Mouse (Mus musculus) left cerebral cortex, postnatal 10 days (tissue): ENCODE data around the gene Ciapin1. TPM values are rescaled to one million over a fixed set of nuclear protein-coding genes. Genes with fewer than 3 reads are reported as not detected.

Source experiments
- DNase-seq, 2 experiments: peaks; one replicate each; pipeline ENCODE4 v3.0.0; 2021 to 2022; ENCODE audit warnings: low spot score in 2 of 2, mixed read lengths in 1 of 2; ENCODE audit errors: extremely low spot score in 1 of 2
- intact Hi-C: fragments of 180-260 bp; cut with DNase I; formaldehyde crosslinking; loops from one replicate; pipeline ENCODE4 v1.15.1; 2025
- total RNA-seq, 2 experiments: library from RNA; stranded (reverse); gene quantifications; 2 replicates each; pipeline ENCODE4 v1.2.3; 2021

Ciapin1 gene
- total RNA-seq, 2 experiments from 2014 or later: 75.8 to 82.3 TPM

DNA sequence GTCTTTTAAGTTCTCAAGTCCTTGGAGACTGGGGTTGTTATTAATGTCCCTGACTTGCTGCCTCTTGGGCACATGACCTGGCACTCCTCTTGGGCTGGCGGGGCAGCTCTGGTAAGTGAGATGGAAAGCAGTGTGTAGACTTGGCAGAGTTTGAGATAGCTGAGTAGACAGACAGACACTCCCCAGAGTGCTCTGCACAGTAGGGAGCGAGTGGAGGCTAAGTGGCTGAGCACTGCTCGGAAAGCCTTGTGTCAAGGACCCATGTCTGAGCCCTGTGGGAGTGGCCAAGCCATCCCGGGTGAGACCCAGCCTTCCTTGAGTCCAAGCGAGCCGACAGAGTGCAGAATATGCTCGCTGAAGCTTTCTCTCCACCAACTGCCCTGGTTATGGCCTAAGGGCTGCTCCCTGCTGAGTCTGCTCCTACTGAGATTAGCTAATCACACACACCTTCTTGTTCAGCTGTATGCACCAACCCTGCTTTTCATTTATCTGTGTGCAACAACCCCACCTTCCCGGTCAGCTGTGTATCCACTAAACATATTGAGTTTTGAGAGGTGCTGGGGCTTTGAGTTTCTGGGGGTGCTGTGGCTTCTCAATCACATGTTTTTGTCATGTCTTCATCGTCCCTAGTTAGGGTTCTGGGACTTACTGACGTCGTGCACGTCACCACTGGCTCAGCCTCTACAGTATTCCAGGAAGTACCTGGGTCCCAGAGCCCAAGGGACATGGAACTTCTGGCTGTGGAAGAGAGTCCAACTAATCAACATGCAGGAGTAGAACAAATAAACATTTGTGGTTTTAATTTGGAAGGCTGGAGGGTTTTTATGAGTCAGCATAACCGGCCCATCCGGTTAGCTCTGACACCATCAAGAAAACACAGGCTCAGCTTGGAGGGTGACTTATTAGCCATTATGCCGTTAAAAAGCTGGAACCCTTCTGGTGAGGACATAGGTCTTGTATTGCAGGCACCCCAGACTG lies 50.3 kb downstream of the Ciapin1 start:
- intact Hi-C loops: no loop called here
- peak in 1 of 2 experiments; percentile 42 for DNase-seq

DNA sequence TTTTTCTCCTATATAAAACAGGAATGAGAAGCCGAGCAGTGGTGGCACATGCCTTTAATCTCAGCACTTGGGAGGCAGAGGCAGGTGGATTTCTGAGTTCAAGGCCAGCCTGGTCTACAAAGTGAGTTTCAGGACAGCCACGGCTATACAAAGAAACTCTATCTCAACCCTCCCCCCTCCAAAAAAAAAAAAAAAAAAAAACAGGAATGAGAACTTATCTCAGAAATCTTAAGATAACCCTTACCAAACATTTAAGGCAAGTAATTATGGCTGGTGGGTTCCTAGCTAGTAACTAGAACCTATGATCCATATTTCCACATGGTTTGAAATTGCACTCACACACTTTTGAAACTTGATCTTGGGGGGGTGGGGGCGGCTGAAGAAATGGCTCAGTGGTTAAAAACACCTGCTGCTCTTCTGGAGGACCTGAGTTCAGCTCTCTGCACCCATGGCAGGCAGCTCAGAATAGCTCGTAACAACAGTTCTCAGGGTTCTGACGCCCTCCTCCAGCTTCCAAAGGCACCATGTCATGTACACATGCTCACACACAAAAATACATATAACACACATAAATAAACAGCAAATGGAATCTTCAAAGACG lies 52.1 kb downstream of the Ciapin1 start:
- no peak for DNase-seq
- intact Hi-C loops: no loop called here

DNA sequence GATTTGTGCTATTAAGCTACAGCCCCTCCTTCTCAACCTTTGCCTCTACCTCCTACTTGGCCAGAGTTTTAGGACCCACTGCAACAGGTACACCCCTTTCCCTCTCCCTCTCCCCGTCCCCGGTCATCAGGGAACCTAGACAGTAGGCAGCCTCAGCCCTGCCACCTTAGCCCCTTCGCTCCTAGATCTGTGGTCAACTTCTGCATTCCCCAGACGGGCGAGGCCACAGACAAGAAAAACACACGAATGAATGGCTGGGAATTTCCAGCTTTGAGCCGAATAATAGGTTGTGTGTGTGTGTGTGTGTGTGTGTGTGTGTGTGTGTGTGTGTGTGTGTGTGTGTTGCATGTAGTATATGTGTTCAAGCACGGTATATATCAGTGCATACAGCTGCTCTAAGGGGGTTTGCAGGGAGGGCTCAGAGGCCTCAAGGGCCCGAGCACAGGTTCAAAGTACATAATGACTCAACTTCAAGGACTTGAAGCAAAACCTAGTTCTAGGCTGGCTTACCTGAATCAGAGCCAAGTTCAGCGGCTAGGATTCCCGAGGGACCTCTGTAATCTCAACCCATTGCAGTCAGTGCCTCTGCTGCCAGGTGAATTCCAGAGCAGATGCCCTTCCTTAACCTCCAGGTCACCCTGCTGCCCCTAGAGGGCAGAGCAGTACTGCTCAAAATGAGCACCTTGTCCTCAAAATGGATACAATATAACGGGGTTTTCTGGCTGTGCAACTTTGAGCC lies 52.7 kb downstream of the Ciapin1 start:
- intact Hi-C loops: no loop called here
- DNase-seq: peak in 1 of 2 experiments; percentile 51

DNA sequence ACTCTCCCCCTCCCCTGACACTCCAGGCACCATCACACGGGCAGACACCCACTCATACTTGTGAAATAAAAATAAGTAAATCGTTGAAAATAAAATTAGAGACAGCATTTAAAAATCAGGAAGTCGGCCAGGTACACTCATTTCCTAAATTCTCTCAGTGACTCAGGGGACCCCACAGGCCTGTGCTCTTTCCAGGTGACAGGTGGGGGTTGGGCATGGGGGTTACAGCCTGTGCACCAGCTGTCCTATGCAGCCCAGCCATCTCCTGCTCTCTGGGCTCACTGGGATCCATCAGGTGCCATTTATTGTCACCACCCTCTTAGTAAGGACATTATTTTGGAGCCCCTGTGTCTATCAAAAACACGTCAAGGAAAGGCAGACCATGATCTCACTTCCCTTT lies 54.3 kb downstream of the Ciapin1 start:
- no peak for DNase-seq
- intact Hi-C loops: no loop called here

DNA sequence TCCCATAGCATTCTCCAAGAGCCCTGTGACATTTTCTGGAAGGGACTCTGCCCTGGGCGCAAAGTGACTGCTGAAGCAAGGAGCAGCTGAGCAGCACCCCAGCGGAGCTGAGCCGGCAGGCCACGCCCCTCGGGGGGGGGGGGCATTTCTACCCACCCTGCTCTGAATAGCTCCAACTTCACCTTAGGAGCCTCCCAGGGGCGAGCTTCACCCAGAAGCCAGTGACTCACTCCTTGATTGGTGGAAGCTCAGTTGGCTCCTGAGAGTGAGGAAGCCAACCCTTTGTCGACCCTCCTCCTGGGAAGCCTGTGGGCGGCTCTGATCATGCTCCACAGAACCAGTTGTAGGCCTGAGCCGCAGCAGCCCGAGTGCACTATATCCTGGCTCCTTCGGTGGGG lies 56.3 kb downstream of the Ciapin1 start:
- intact Hi-C loops: no loop called here
- no peak for DNase-seq

DNA sequence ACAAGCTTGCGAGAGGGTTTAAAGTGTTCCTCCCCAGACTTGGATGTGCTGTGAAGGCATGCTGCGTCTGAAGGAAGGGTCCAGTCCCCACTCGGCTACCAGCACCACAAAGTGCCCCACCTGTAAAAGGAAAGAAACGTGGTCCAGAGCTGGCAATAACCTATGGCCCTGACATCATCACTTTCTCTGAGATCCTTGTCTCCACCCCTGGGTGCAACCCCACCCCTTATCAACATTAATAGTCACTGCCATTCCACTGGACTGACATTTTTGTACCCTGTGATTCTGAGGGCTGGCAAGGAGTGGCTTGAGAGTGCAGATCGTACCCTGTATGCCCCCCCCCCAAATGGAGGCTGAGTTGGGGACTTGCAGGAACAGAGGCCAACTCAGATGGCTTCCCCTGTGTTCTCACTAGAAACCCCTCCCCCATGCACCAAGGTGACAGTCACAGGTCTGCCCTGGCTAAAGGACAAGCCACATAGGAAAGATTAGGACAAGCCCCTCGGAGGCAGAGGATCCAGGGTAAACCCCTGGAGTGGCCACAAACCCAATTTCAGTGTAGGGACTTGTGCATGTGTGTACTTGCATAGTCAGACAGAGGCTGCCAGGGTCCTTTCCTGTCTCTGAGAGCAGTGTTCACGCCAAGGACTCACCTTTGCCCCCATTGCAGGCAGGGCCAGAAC lies 56.9 kb downstream of the Ciapin1 start:
- intact Hi-C loops: no loop called here

DNA sequence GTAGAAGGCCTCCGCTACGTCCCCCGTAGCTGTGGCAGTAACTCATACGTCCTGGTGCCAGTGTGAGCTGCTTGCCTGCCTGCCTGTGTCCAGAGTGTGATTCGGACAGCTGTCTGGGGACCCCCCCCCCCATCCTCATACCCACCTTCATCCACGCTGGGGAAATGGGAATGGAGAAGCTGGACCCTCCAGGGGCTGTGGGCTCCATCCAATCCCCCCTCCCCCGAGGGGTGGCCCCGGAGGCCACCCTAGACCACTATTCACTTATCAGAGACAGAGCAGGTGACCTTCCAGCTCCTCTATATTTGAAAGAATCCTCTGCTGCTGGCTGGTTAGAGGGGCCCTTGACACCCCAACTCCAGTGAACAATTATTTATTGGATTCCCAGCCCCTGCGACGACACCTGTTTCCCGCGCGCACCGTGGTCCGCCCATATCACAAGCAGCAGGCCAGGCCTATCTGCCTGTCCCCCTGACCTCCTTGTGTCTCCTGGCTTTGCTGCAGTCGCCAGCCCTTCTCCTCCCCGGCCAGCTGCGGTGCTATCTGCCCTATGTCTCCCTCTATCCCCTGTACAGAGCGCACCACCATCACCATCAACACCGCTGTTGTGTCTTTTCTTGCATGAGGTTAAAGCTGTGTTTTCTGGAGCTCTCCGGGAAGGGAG lies 57.5 kb downstream of the Ciapin1 start:
- intact Hi-C loops: no loop called here

More for the DNA sequence above, 56.9 kb downstream of the Ciapin1 start:
- DNase-seq: no peak

DNA sequence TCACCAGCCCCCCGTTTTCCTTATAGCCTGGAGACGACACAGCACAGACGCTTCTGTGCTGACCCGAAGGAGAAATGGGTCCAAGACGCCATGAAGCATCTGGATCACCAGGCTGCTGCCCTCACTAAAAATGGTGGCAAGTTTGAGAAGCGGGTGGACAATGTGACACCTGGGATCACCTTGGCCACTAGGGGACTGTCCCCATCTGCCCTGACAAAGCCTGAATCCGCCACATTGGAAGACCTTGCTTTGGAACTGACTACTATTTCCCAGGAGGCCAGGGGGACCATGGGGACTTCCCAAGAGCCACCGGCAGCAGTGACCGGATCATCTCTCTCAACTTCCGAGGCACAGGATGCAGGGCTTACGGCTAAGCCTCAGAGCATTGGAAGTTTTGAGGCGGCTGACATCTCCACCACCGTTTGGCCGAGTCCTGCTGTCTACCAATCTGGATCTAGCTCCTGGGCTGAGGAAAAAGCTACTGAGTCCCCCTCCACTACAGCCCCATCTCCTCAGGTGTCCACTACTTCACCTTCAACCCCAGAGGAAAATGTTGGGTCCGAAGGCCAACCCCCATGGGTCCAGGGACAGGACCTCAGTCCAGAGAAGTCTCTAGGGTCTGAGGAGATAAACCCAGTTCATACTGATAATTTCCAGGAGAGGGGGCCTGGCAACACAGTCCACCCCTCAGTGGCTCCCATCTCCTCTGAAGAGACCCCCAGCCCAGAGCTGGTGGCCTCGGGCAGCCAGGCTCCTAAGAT lies 58.4 kb downstream of the Ciapin1 start:
- DNase-seq: no peak
- intact Hi-C loops: no loop called here

More for the DNA sequence above, 57.5 kb downstream of the Ciapin1 start:
- no peak for DNase-seq

DNA sequence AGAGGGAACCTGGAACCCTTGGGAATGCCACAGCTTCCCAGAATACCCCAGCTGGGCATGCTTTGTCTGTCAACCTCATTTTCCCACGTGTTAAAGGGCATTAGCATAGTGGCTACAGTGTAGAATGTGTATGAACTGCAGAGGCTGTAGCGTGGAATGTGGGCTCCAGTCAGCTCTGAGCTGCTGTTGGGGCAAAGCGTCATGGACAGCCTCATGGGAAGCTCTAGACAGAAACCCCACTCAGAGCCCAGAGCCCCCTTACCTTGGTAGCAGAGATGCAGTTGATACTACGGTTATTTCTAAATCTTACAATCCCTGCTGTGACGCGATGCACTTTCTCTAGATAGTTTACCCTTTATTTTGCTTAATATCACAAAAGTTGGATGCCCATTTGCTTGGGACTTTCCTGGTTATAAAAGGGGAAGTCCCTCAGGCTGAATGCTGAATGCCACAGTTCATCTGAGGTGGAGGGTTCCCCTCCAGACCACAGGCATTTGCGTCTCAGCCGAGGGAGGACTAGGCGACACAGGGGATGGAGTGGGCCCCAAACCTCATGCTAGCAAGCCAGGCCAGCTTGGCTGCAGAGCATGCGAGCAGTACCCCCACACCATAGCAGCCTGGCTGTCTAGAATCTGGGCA lies 59.1 kb downstream of the Ciapin1 start:
- intact Hi-C loops: no loop called here
- no peak for DNase-seq

DNA sequence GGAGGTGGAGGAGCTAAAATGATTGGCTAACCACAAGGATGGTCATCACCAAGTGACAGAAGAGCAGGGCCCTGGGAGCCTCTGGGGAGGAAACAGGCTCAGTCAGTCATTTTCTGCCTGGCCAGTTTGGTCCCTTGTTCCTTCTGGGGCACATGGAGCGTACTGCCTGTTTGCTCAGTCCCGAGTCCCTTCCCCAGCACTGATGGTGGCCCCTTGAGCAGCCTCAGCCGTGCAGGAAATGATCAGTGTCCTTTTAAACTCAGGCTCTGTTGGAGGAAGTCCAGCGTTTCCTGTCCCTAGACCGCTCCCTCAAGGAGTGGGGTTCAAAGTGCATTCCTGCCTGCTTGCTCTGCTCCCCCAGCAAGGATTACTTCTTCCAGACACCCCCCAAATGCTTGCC lies 59.7 kb downstream of the Ciapin1 start:
- intact Hi-C loops: no loop called here

DNA sequence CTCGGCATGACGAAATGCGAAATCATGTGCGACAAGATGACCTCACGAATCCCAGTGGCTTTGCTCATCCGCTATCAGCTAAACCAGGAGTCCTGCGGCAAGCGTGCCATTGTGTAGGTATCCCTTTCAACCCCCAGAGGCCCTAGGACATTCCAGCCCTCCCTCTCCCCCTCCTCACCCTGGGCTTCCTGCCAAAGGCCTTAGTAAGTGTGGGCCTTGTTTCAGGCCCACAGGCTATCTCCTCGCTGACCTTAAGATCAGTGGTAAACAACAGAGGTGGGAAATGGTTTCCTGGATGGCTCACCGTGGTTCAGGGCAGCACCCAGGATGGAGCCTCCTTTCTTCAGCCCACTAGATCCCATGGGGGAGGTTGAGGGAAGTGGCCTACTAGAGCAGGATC lies 60.1 kb downstream of the Ciapin1 start:
- DNase-seq: no peak
- intact Hi-C loops: no loop called here

More for the DNA sequence above, 59.7 kb downstream of the Ciapin1 start:
- DNase-seq: peak in 1 of 2 experiments; percentile 69

DNA sequence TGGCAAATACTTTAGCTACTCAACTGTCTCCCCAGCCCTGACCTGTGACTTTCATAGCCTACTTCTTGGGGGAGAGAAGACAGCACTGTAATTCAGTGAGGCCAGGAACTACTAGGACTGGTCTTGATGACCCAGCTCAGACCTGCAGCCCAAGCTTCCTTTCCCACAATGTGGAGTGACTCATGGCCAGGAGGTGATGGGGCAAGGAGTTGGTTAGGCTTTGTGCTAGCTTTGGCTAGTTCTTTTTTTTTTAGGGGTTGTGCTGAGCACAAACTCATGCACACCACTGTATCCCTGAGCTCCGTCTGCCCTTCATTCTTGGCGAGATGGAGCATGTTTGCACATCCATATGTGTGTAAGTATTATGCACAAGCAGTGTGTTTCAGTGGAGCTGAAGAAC lies 61.8 kb downstream of the Ciapin1 start:
- DNase-seq: no peak
- intact Hi-C loops: no loop called here

DNA sequence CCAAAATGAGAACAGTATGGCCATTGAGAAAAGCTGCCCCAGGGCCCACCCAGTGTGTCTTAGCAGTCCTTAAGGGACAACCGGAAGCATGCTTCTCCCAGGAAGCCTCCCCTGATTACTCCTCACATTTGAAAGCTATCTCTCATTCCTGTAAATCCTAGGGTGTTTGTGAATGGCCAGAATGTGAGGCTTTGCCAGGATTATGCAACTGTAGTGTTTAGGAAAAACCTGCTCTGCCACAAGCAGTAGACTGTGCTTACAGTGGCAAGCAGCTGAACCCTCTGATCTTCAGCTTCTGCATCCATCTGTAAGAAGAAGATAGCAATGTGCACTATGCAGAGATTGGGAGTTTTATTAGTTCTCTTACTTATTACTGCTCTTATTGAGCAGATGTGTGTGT lies 63.6 kb downstream of the Ciapin1 start:
- no peak for DNase-seq
- intact Hi-C loops: loop anchor here (5.0 kb wide), 2 partner anchors 38 to 67 kb away; partner anchors contain the start of gene Ccl17

DNA sequence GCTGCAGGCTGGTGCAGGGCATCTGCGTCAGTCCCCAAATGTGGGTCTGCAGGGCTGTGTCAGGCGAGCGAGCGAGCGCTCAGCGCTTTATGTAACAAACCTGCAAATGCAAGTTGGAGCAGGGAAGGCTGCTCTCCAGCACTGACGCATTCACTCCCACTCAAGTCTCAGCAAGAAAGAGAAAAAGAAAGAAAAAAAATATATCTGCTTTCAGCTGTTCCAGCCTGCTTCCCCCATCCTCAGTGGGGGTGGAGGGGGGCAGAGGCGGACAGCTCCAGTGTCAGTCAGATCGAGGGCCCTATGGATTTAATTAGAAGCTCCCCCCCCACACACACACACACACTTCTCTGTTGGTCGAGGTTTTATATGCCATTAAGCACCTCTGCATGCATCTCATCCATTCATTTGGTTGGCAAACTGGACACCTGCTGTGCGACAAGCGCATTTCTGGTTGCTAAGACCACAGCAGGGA lies 64.4 kb downstream of the Ciapin1 start:
- intact Hi-C loops: loop anchor here (5.0 kb wide), 2 partner anchors 39 to 66 kb away; partner anchors contain the start of gene Ccl17
- peak; percentile 63 to 71 for DNase-seq

DNA sequence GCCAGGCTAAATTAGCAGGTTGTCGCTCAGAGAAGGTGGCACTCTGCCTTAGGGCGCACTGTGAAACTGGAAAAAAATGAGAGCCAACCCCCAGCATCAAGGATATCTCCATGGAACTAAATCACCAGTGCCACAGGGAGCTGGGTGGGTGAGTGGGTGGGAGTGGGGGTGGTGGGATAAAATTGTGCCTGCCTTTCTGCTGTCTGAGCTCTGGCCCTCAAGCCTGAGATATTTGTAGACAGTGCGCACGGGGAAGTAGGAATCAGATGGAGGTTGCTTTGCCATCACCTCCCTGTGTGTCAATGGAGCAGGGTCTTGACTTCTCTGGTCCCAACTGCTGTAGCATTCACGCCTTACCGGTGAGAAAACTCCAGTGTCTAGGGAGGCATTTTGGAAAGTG lies 65.1 kb downstream of the Ciapin1 start:
- DNase-seq: no peak

DNA sequence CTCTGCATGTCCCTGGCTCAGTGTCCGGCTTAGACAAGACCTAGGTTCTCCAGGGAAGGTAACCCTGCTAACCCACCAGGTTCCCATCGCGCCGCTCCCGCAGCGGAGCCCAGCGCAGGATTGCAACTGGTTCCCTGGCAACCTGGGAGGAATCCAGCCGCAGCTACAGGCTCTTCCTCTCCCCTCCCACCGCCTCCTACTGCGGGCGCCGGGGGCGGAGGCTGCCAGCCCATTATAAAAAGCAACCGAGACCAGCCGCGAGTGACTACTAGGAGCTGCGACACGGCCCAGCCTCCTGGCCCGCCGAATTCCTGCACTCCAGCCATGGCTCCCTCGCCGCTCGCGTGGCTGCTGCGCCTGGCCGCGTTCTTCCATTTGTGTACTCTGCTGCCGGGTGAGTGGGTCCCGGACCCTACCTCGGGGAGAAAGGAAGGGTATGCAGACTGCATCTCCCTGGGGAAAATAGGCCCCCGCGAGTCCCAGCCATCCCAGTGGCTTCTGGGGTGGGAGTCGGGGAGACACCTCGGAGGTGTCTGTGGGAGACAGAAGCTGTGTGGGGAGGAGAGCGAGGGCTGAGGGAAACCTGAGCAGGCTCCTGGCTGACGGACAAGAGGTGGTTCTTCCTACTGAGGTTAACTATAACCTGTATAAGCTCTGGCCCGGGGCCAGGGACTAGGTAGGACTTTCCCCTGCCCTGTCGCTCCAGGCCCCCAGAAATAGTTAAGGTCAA lies 66.1 kb downstream of the Ciapin1 start, which contains the start of gene Cx3cl1:
Gene Cx3cl1 (plus strand): TSS at position 69 of the 730 bp plus-strand sequence.
- peak; percentile 88 to 93 for DNase-seq
- intact Hi-C loops: loop anchor here (5.0 kb wide), 2 partner anchors 40 to 65 kb away; partner anchors contain the start of gene Ccl17

More for the DNA sequence above, 65.1 kb downstream of the Ciapin1 start:
- intact Hi-C loops: loop anchor here (5.0 kb wide), 2 partner anchors 39 to 66 kb away; partner anchors contain the start of gene Ccl17
